Mouse (Mus musculus) intestine, embryonic 16.5 days (tissue): Measurements from ENCODE around the gene Stim1. TPM values are rescaled to one million over a fixed set of nuclear protein-coding genes. Genes with fewer than 3 reads are reported as not detected.

Source experiments
- ATAC-seq: fragments of 200-750 bp; cut with Nextera tagmentation; 2 replicates; pipeline ENCODE4 v1.8.0; 2017; ENCODE audit warnings: moderate TSS enrichment, moderate library complexity
- H3K27ac ChIP-seq: fragments of 300-500 bp; sonication (generic); 2 replicates; pipeline ENCODE4 v1.5.1; 2014; ENCODE audit warnings: mild to moderate bottlenecking, low read length
- H3K27me3 ChIP-seq: fragments of 300-500 bp; sonication (generic); replicated peaks from 2 replicates; pipeline ENCODE4 v1.6.1; 2014; ENCODE audit warnings: low read length, control low read depth, mixed read lengths; ENCODE audit not compliant: control insufficient read depth, insufficient read depth
- H3K36me3 ChIP-seq: fragments of 300-500 bp; sonication (generic); 2 replicates; pipeline ENCODE4 v1.6.1; 2014; ENCODE audit warnings: low read length, control low read depth; ENCODE audit not compliant: control insufficient read depth, insufficient read depth
- H3K4me1 ChIP-seq: fragments of 300-500 bp; sonication (generic); 2 replicates; pipeline ENCODE4 v1.6.1; 2014; ENCODE audit warnings: low read length, control low read depth, mixed read lengths; ENCODE audit not compliant: control insufficient read depth, insufficient read depth
- H3K4me2 ChIP-seq: fragments of 300-500 bp; sonication (generic); 2 replicates; pipeline ENCODE4 v1.6.1; 2014; ENCODE audit warnings: low read depth, low read length, control low read depth
- H3K4me3 ChIP-seq: fragments of 300-500 bp; sonication (generic); 2 replicates; pipeline ENCODE4 v1.5.1; 2014; ENCODE audit warnings: mild to moderate bottlenecking, low read length
- H3K9ac ChIP-seq: fragments of 300-500 bp; sonication (generic); 2 replicates; pipeline ENCODE4 v1.6.1; 2014; ENCODE audit warnings: low read depth, low read length
- H3K9me3 ChIP-seq: fragments of 300-500 bp; sonication (generic); 2 replicates; pipeline ENCODE4 v1.6.1; 2016; ENCODE audit warnings: low read length, control low read depth; ENCODE audit not compliant: control insufficient read depth
- WGBS: fragments of 180-500 bp; shearing (Covaris S2); extraction: QIAGEN DNeasy Blood & Tissue Kit; methylation state at CpG from one replicate; pipeline ENCODE4 v1.1.7; 2014; 5-methylcytosine and 5-hydroxymethylcytosine counted together
- polyA plus RNA-seq: library from polyadenylated mRNA; unstranded; fragments of >200 nt; fragmentation: Nextera tagmentation; extraction: Ambion mirVana; gene quantifications from 2 replicates; pipeline ENCODE4 v1.2.1, GENCODE M21; 2015

Stim1 gene
- polyA plus RNA-seq, 1 experiment from 2014 or later, result 21.1 TPM

- WGBS, result 60% methylated on average over 3 of the region's 3 CpGs
- Histone ChIP-seq H3K9me3 (no peaks in the 10 kb centered on the region), H3K4me1 (peaks cover 12% of the 10 kb centered on the region), H3K27ac (no peak overlapping the region), H3K4me2 (no peak overlapping the region), H3K27me3 (no peaks in the 10 kb centered on the region), H3K36me3 (no peaks in the 10 kb centered on the region), H3K9ac (no peak overlapping the region), H3K4me3 (no peak overlapping the region)
- ATAC-seq, result no peak
Measured at GRCm38 (mm10) chr7:102272422-102272948, 4.9 kb downstream of the Stim1 start.

GRCm38 (mm10) chr7:102281403-102281802 lies 13.8 kb downstream of the Stim1 start:
- 95% methylated on average over 1 of the region's 1 CpGs for WGBS

GRCm38 (mm10) chr7:102282261-102282660 lies 14.7 kb downstream of the Stim1 start:
- 0 out of 2 replicates have a peak, but pooled peaks have one; percentile 40 for ATAC-seq
- Histone ChIP-seq H3K27ac (no peak overlapping the region), H3K4me3 (no peak overlapping the region), H3K9ac (no peak overlapping the region), H3K4me1 (no peaks in the 10 kb centered on the region), H3K4me2 (no peak overlapping the region), H3K36me3 (no peaks in the 10 kb centered on the region), H3K27me3 (no peaks in the 10 kb centered on the region), H3K9me3 (no peaks in the 10 kb centered on the region)
- WGBS, result 59% methylated on average over 5 of the region's 5 CpGs

More at GRCm38 (mm10) chr7:102281403-102281802, 13.8 kb downstream of the Stim1 start:
- no peaks in the 10 kb centered on the region for H3K4me1 ChIP-seq
- no peaks in the 10 kb centered on the region for H3K9me3 ChIP-seq
- no peak overlapping the region for H3K4me2 ChIP-seq
- no peak for ATAC-seq
- H3K4me3 ChIP-seq, result no peak overlapping the region
- no peak overlapping the region for H3K27ac ChIP-seq
- H3K36me3 ChIP-seq, result no peaks in the 10 kb centered on the region
- H3K27me3 ChIP-seq, result no peaks in the 10 kb centered on the region
- no peak overlapping the region for H3K9ac ChIP-seq

- ATAC-seq, result no peak
- H3K9ac ChIP-seq, result no peak overlapping the region
- no peak overlapping the region for H3K27ac ChIP-seq
- H3K27me3 ChIP-seq, result no peaks in the 10 kb centered on the region
- WGBS, result 88% methylated on average over 6 of the region's 6 CpGs
- peaks cover 4% of the 10 kb centered on the region; the same call in 1 of the 2 replicates for H3K4me1 ChIP-seq
- no peak overlapping the region for H3K4me2 ChIP-seq
- H3K36me3 ChIP-seq, result no peaks in the 10 kb centered on the region
- H3K4me3 ChIP-seq, result no peak overlapping the region
- no peaks in the 10 kb centered on the region for H3K9me3 ChIP-seq
Measured at GRCm38 (mm10) chr7:102289466-102289865, 21.9 kb downstream of the Stim1 start.

- H3K9ac ChIP-seq, result no peak overlapping the region
- H3K9me3 ChIP-seq, result no peaks in the 10 kb centered on the region
- WGBS, result 59% methylated on average over 3 of the region's 3 CpGs
- H3K36me3 ChIP-seq, result no peaks in the 10 kb centered on the region
- ATAC-seq, result peak; percentile 77
- no peak overlapping the region for H3K4me3 ChIP-seq
- no peaks in the 10 kb centered on the region for H3K27me3 ChIP-seq
- no peak overlapping the region for H3K27ac ChIP-seq
- no peak overlapping the region for H3K4me2 ChIP-seq
- peaks cover 4% of the 10 kb centered on the region; the same call in 1 of the 2 replicates for H3K4me1 ChIP-seq
Measured at GRCm38 (mm10) chr7:102292228-102292627, 24.6 kb downstream of the Stim1 start.

GRCm38 (mm10) chr7:102293234-102293633 lies 25.6 kb downstream of the Stim1 start:
- Histone ChIP-seq H3K27me3 (no peaks in the 10 kb centered on the region), H3K36me3 (no peaks in the 10 kb centered on the region), H3K4me3 (no peak overlapping the region), H3K4me1 (peaks cover 4% of the 10 kb centered on the region; the same call in 1 of the 2 replicates), H3K27ac (no peak overlapping the region), H3K4me2 (no peak overlapping the region), H3K9me3 (no peaks in the 10 kb centered on the region), H3K9ac (no peak overlapping the region)
- WGBS, result 10% methylated on average over 2 of the region's 2 CpGs
- ATAC-seq, result no peak

- Histone ChIP-seq H3K9ac (no peak overlapping the region), H3K27me3 (no peaks in the 10 kb centered on the region), H3K4me2 (no peak overlapping the region), H3K36me3 (no peaks in the 10 kb centered on the region), H3K4me1 (no peaks in the 10 kb centered on the region), H3K9me3 (no peaks in the 10 kb centered on the region), H3K4me3 (no peak overlapping the region), H3K27ac (no peak overlapping the region)
- 71% methylated on average over 1 of the region's 1 CpGs for WGBS
- ATAC-seq, result no peak
Measured at GRCm38 (mm10) chr7:102300761-102301160, 33.2 kb downstream of the Stim1 start.

- H3K4me3 ChIP-seq, result no peak overlapping the region
- no peaks in the 10 kb centered on the region for H3K27me3 ChIP-seq
- no peaks in the 10 kb centered on the region for H3K36me3 ChIP-seq
- H3K9me3 ChIP-seq, result no peaks in the 10 kb centered on the region
- no peaks in the 10 kb centered on the region for H3K4me1 ChIP-seq
- 92% methylated on average over 4 of the region's 4 CpGs for WGBS
- ATAC-seq, result no peak
- no peak overlapping the region for H3K4me2 ChIP-seq
- no peak overlapping the region for H3K9ac ChIP-seq
- H3K27ac ChIP-seq, result no peak overlapping the region
Measured at GRCm38 (mm10) chr7:102302471-102302870, 34.9 kb downstream of the Stim1 start.

GRCm38 (mm10) chr7:102305596-102305995 lies 38.0 kb downstream of the Stim1 start:
- Histone ChIP-seq H3K27ac (no peak overlapping the region), H3K4me1 (no peaks in the 10 kb centered on the region), H3K4me3 (no peak overlapping the region), H3K9me3 (no peaks in the 10 kb centered on the region), H3K4me2 (no peak overlapping the region), H3K9ac (no peak overlapping the region), H3K27me3 (no peaks in the 10 kb centered on the region), H3K36me3 (no peaks in the 10 kb centered on the region)
- 69% methylated on average over 2 of the region's 2 CpGs for WGBS
- ATAC-seq, result no peak

GRCm38 (mm10) chr7:102310266-102310665 lies 42.7 kb downstream of the Stim1 start:
- ATAC-seq, result no peak
- no peak overlapping the region for H3K4me2 ChIP-seq
- H3K9me3 ChIP-seq, result no peaks in the 10 kb centered on the region
- H3K27me3 ChIP-seq, result no peaks in the 10 kb centered on the region
- H3K36me3 ChIP-seq, result no peaks in the 10 kb centered on the region
- H3K4me1 ChIP-seq, result peaks cover 10% of the 10 kb centered on the region; the same call in 1 of the 2 replicates
- H3K27ac ChIP-seq, result no peak overlapping the region
- no peak overlapping the region for H3K4me3 ChIP-seq
- no peak overlapping the region for H3K9ac ChIP-seq
